Mouse (Mus musculus) gastrocnemius, postnatal 10 days (tissue): ENCODE data around the gene Kcna10. TPM values are rescaled to one million over a fixed set of nuclear protein-coding genes. Genes with fewer than 3 reads are reported as not detected.

Experiments used
- DNase-seq: peaks from one replicate; pipeline ENCODE4 v3.0.0; 2021; ENCODE audit warnings: mixed read lengths
- total RNA-seq, 2 experiments: library from RNA; stranded (reverse); gene quantifications; 2 replicates each; pipeline ENCODE4 v1.2.3; 2021

Gene Kcna10
- total RNA-seq, 2 experiments from 2014 or later: 0.19 TPM; not detected in 1

DNA sequence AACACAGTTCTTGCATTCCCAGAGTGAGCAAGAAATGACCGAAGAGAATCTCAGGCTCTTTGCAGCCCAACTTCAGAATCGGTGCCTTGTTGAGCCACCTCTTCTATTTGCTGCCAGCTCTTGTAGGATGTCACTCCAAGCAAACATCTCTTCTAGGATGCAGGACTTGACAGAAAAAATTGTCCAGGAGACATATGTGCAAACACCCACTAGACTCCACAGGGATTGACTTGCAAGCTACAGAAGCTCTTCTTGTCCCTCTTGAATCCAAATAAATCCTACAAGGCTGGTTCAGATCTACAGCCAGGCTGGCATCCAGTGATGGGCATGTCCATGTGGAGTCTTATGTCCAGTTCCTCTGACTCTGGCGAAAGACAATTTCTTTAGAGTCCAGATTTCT is 21.6 kb downstream of the Kcna10 start:
- no peak for DNase-seq

DNA sequence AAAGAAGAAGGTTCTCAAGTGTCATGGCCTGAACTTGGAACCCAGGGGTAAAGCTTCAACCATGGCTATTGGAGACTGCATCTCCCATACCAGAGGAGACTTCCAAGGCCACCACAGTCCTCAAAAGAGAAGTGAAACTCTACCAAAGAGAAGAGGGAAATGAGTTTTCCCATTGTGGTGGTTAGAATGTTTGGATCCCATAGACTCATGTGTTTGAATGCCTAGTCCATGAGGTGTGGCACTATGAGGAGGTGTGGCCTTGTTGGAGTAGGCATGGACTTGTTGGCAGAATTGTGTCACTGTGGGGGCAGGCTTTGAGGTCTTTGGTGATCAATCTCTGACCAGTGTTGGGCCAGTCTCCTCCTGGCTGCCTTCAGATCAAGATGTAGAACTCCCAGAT is 22.3 kb downstream of the Kcna10 start:
- DNase-seq: no peak

DNA sequence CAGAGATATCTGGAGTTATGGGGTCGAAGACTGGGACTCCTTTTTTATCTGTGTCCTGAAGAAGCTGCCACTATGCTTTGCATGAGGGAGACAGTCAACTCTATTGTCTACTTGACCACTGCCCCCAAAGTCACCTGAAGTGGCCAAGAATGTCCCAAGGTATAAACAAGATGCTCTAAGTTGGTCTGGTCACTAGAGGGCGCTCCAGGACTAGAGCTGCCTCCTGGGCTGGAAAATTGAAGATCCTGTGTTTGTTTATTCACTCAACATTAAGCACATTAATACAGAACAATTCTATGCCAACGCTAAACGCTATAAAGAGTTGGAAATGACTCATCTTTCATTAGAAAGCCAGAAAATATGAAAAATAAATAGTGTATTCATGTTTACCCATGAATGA is 23.1 kb downstream of the Kcna10 start:
- peak; percentile 76 for DNase-seq

- DNase-seq: no peak
These were observed 23.8 kb downstream of the Kcna10 start for GRCm38 (mm10) chr3:107206490-107207150.

DNA sequence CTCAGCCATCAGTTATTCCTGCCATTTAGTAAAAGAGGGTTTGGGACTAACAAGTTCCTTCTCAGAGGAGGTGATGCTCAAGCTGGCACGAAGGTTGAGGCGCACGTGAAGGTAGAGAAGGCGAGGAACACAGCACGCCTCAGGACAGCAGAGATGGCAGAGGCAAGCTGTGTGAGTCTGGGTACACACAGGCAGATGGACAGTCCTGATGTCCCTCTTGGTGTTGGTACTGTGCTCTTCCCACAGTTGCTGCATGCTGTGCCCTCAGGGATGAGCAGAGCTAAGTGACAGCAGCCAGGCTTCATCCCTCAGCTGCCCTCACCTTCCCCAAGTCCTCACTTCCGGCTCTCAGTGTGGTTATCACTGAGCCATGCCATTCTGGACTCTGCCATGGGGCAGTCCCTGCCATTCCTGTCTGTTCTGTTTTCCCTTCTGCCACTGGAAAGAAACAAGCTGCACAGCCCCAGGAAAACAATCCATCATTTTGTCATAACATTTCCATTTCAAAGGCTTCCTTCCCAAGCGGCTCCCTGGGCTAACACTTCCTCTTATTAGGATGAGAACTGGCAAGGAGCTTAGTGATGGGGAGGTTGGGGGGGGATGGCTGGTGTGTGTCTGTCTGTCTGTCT is 24.9 kb downstream of the Kcna10 start:
- no peak for DNase-seq

GRCm38 (mm10) chr3:107214606-107215005 is 31.8 kb downstream of the Kcna10 start:
- no peak for DNase-seq

- no peak for DNase-seq
These were observed 33.7 kb downstream of the Kcna10 start for GRCm38 (mm10) chr3:107216400-107217100.

DNA sequence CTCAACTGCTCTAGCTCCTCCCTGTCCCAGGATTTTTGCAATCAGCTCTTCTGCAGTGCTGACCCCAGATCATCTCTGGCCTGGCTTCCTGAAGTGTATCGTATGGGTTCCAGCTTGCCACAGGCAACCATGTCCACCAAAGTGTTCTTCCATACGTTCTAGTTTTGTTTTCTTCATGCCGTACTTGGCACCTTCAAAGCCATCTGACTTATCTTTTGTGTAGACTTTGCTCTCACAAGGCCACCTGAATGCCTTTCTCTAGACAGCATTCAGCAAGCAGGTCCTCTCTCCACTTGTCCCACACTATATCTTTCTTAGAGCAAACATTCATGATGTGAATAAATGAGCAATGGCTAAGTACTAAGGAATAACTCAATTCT is 34.2 kb downstream of the Kcna10 start:
- no peak for DNase-seq

GRCm38 (mm10) chr3:107218572-107218971 is 35.7 kb downstream of the Kcna10 start:
- no peak for DNase-seq

DNA sequence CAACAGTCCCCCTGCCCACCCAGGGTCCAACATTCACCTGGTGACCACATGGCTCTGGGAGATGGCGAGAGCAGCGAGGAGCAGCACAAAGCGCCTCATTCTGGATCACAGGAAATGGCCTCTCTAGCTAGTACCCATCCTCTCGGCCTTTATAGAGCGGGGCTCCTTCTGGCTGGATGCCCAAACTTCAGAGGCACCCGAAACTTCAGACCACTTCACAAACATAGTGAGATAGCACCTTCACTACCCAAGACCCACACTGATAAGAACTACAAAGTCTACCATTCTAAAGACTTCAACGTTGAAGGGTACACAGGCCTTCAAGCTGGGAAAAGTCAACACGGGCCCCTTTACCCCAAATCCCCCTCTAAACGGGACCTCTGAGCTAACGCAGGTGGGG is 38.8 kb downstream of the Kcna10 start, which contains the start of gene Cym:
Gene Cym, minus strand, starts transcription at position 125 of the 400 bp plus-strand sequence.
- no peak for DNase-seq

- no peak for DNase-seq
These were observed 40.4 kb downstream of the Kcna10 start for GRCm38 (mm10) chr3:107223230-107223629.

DNA sequence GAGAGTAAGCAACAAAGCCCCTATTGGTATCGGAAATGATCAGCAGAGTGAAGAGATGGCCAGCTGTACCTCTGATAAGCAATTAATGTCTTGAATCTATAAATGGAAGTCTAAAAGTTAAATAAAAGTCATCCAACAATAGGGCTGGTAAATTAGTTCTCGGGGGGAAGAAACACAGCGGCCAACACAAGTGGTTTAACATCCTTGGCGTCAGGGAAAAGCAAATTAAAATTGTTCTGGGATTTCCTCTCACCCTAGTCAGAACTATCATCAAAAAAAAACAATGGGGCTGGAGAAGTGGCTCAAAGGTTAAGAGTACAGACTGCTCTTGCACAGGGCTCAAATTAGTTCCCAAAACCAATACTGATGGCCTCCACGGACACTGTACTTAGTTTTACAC is 43.0 kb downstream of the Kcna10 start:
- no peak for DNase-seq

DNA sequence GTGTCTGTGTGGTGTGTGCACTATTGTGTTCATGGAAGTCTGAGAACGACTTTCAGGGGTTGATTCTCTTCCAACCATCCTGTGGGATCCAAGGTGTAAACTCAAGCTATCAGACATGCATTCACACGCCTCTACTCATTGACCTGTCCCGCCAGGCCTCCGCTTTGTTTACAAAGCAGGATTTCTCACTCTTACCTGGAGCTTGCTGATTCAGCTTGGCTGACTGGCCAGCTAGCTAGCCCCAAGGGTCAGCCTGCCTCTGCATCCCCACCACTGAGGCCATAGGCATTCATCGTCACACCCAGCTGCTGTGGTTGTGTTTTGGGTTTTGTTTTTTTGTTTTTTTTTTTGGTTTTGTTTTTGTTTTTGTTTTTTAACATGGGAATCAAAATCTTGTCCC is 46.4 kb downstream of the Kcna10 start:
- no peak for DNase-seq

DNA sequence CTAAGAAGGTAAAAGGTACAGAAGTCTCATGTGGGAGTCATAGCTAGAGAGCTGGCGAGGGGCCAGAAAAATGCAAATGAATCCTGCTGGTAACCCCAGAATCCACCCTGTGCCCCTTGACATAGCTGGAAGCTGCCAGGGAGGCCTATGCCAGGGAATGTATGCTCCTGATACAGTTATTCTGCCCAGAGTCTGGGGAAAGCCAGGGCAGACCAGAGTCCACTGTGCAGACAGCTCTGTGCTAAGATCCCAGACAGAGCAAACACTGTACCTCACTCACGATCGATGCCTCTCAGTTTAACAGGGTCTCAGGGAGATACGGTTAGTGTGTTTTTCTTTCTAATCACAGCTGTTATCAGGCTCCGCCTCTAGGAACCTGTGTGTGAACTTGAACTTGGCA is 47.0 kb downstream of the Kcna10 start:
- DNase-seq: no peak

DNA sequence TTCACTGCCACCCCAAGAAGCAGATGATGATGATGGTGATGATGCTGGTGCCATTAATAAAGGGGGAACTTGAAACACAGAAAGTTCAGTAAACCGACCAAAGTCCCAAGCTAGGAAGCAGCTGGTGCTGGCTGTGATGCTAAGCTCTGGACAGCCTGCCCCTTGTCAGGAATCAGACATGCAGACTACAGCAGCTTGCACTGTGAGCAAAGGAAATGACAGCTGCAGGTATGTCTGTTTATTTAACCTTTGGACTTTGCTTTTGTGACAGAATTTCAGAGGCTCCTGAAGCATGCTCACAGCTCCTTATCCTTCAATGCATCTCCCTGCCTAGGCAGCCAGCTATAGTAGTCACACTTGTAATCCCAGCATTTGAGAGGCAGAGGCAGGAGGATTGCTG is 47.7 kb downstream of the Kcna10 start, which contains the start of gene A630076J17Rik:
Gene A630076J17Rik, plus strand, starts transcription at position 88 of the 400 bp plus-strand sequence.
- no peak for DNase-seq

GRCm38 (mm10) chr3:107231202-107231601 is 48.3 kb downstream of the Kcna10 start:
- DNase-seq: no peak

- peak; percentile 83 for DNase-seq
These were observed 50.5 kb downstream of the Kcna10 start for GRCm38 (mm10) chr3:107233351-107233813.

DNA sequence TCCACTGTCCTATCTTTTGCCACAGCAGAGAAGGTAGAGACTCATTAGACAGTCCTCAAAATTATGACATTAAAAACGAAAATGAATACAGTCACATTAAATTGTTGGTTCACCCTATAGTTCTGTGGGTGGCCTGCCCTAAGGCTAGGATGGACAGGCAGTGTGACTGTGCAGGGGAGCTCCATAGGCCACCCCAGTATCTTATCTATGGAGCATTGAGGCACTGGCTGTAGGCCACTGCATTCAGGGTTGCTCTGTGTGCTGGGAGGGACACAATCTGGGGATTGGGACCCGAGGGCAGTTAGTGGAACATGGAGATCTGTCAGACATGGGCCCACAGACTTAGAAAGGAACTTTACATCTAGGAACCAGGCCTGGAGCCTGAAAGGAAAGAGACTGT is 51.1 kb downstream of the Kcna10 start:
- no peak for DNase-seq

DNA sequence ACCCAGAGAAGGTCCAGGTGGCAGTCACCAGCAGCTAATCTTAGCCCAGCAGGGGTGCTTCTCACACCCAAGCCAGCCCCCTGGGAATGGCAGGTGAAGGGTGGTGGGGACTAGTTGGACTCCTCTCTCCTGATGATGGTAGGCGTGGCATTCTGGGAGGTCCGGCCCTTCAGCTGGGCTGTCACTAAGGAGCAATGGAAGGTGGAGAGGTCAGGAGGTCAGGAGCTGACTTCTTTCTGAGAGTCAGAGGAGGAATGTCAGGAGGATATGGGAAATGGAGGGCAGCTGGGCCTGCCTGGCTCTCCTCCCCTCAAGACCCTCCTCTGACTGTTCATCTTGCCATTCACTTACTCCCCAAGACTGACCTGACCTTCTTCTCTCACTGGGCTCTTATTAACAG is 55.2 kb downstream of the Kcna10 start:
- no peak for DNase-seq

DNA sequence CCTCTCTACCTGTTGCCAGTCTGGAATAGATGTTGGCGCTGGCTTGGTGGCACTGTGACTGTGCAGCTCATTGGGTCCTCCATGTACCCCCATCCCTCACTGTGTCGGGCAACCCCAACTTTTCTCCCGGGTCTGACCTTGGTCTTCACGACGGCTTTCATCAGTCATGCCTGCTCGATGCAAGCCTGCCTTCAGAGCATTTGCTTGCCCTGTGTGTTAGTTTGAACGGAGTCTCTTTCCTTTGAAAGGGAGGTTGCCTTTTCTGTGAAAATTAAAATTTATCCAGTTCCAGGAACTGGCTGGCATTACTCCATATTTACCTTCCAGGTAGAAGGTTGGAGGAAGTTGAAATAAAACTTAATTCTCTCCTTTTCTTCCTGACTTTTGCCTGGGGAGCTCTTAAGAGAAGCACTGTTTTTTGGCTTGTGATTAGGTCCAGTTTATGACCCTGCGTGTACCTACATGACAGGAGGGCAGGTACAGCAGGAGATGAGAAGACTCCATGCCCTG is 55.7 kb downstream of the Kcna10 start:
- DNase-seq: no peak

- no peak for DNase-seq
These were observed 56.8 kb downstream of the Kcna10 start, which contains the start of gene Prok1 for GRCm38 (mm10) chr3:107239607-107240006. Prok1 (minus strand) TSS chr3:107239707.

GRCm38 (mm10) chr3:107241389-107242094 is 58.7 kb downstream of the Kcna10 start:
- no peak for DNase-seq
